Mouse (Mus musculus): ENCODE measurements at regions not wholly inside any gene's neighbourhood (a gene's known extent, or its start where the extent isn't known, plus 50 kb on each side); places are given as distances from the start of the nearest gene placed in this dataset.

DNA sequence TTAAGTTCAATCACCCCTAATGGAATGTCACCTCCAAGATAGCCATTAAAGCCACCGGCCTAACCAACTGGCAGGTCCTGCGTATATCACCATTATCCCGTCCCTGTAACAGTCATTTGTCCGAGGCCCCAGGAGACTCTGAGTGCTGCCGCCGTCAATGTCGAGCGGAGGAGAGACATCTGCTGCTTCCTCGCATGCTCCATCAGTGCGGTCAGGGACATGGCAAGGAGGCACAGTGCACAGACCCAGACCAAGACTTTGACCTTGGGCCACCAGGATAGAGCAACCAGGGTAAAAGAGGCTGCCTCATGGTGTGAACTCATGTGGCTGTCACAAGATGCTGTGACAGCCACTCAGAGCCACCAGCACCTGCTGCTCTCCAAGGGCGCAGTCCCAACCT lies 172.9 kb downstream of the Tomm20 start:
- TF ChIP-seq CTCF (IDR thresholded peaks at IDR 0.05; ENCODE audit: extremely low read depth, insufficient read length, insufficient replicate concordance, low read depth, low read length) (no peak), POLR2A (IDR thresholded peaks at IDR 0.05; ENCODE audit: low read depth, low read length) (no peak)

Data from small intestine, adult 2 months (tissue).